Mouse (Mus musculus) testis, adult 2 months (tissue): Measurements from ENCODE around the gene 1700086D15Rik.

Experiments used
- CTCF ChIP-seq: fragments of 200-500 bp; IDR thresholded peaks from 2 replicates; pipeline ENCODE4 v1.5.1; 2012; ENCODE audit warnings: low read depth, mild to moderate bottlenecking, inconsistent platforms, low read length, moderate library complexity; ENCODE audit not compliant: control insufficient read depth, insufficient read depth, insufficient replicate concordance
- POLR2A ChIP-seq: fragments of 200-500 bp; IDR thresholded peaks from 2 replicates; pipeline ENCODE4 v1.6.1; 2012; ENCODE audit warnings: low read depth, mild to moderate bottlenecking, inconsistent platforms, low read length, moderate library complexity; ENCODE audit not compliant: control insufficient read depth

- TF ChIP-seq POLR2A (peak; percentile 21; the same call in 1 of the 2 replicates), CTCF (no peak)
Measured at GRCm38 (mm10) chr11:65157966-65158657, 1.6 kb downstream of the 1700086D15Rik start.
